Mouse (Mus musculus): ENCODE results near the gene Gm21173. TPM values are rescaled to one million over a fixed set of nuclear protein-coding genes. Genes with fewer than 3 reads are reported as not detected.
"Not testable (repeated sequence)": the region's sequence is repeated elsewhere in the genome, so short reads cannot be mapped to it uniquely, and the experiment has no call there.

Gm21173 gene
- not detected in 2 replicates for polyA plus RNA-seq (2014; fragmentation: Nextera tagmentation; extraction: Ambion mirVana)

DNA sequence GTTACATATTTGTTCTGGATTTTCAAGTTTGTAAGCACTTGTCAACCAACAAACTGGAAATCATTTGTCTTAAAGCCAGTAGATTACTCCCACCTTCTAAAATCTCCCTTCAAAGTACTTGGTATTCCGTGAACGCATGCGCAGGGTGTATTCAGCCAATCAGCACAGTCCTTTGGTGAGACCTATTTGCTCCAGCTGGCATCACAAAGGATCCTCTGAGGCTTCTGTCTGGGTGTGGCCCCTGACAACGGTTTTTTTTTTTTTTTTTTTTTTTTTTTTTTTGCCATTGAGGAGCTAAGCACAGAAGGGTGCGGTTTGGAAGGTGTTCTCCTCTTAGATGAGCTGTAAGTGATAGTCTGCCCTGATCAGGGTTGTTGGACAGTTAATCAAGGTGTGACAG is at the start of gene Gm21173:
TSS of gene Gm21173 (plus strand) at position 301 of the 400 bp plus-strand sequence.
- not testable (repeated sequence) for H3K36me3 ChIP-seq (ENCODE audit: control insufficient read depth, insufficient read depth, low read length); H3K4me3 ChIP-seq (ENCODE audit: low read length); H3K4me2 ChIP-seq (replicated peaks; ENCODE audit: low read depth, low read length); H3K27ac ChIP-seq (ENCODE audit: low read depth, low read length); H3K9ac ChIP-seq (ENCODE audit: low read depth, low read length); H3K27me3 ChIP-seq (ENCODE audit: control insufficient read depth, insufficient read depth, low read length); H3K4me1 ChIP-seq (ENCODE audit: control insufficient read depth, insufficient read depth, low read length); ATAC-seq (ENCODE audit: low FRiP score, low TSS enrichment); H3K9me3 ChIP-seq (ENCODE audit: control insufficient read depth, low read length)
- no CpG with 5 or more reads among the region's 5 CpGs for WGBS
